Mouse (Mus musculus) megakaryocyte, adult 5-6 weeks (primary cell): ENCODE results near the gene Apoa2. TPM values are rescaled to one million over a fixed set of nuclear protein-coding genes. Genes with fewer than 3 reads are reported as not detected.
A peak's percentile ranks its signal among the peaks of the same experiment; 100 is the strongest.

Experiments used
- ATAC-seq: 2 replicates; pipeline ENCODE4 v1.8.0; 2016; ENCODE audit warnings: mild to moderate bottlenecking, inconsistent platforms; ENCODE audit not compliant: poor library complexity, severe bottlenecking
- total RNA-seq, 2 experiments: library from RNA; stranded (forward) in 1 of 2; stranded (reverse) in 1 of 2; fragments of 153-499, 151-499 nt in 1 of 2; fragments of 221-1000, 200-1000 nt in 1 of 2; gene quantifications; 2 replicates each; pipeline versions ENCODE4 v1.2.3 to v1.2.4; 2015 to 2017

Gene Apoa2
- total RNA-seq, 2 experiments from 2014 or later: not detected

DNA sequence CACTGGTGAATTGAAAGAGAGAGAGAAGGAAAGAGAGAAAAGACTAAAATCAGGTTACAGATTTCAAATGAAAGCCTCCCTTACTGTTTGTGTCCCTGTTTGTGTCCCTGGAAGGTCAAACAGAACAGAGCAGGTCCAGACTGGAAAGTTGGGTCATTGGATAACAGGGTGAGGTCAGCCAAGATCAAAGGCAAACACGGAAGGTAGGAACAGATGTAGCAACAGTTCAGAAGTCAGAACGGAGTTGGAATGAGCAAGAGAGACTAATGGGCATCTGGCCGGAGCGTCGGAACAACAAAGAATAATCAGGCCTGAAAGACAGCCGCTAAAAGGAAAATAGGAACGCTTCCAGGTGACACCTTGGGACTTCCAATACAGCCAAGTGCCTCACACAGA is 20.6 kb upstream of the Apoa2 start:
- no peak for ATAC-seq

DNA sequence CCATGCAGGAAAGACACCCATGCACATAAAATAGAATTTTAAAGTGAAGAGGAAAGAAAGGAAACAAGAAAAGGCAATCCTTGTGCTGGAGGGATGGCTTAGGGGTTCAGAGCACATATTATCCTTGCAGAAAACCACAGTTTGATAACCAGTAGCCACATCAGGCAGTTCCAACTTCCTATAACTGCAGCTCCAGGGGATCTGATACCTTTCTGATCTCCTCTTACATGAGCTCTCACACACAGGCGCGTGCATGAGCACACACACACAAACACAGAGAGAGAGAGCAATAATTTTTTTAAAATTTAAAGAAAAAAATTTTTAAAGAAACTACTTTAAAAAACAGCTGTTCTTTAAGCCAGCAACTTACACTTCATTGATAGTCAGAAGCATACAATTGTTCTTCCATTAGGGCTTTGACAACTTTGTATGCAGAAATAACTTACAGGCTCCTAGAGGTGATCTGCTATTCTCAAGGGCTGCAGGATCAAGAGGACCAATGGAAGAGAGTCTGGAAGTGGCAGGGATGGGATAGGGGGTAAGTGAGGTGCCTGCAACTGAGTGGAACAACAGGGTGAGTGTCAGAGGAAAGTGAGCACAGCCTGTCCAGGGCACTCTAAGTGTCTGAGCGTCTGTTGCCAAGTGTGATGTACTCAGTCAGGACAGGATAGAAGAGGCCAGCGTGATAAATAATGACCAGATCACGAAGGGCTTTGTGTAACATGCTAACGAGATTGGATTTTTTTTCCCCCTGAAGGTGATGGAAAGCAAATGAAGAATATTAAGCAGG is 19.0 kb upstream of the Apoa2 start:
- no peak for ATAC-seq

DNA sequence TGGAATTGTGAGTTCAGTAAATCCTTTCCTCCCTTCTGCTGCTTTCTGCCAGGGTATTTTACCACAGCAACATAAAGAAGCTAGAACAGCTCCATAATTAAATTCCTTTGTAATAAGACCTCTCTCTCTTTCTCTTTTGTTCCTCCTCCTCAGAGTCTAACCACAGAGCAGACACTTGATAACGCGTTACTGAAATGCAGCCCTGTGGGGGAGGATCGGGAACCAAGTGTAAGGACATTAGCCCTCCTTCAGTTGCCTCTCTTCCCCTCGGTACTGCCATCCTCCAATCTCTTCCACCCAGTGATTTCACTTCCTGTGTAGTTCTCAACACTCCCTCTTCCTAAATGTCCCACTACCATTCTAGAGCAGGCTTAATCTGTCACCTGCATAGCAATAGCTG is 15.4 kb upstream of the Apoa2 start:
- no peak for ATAC-seq

DNA sequence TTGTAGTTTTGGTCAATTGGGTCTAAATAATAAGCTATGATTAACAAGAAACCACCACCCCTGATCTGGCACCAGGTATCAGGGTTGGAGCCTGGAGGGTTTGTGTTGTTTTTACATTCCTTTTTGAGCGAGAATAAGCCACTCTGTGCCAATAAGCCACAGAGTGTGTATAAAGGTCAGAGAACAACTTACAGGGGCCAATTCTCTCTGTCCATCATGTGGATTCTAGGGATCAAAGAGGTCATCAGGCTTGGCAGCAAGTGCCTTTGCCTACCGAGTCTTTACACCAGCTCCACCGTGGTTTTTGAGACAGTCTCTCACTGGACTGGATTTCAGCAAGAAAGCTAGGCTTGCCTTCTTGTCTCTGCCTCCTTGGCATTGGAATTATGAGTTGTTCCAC is 12.0 kb upstream of the Apoa2 start:
- no peak for ATAC-seq

DNA sequence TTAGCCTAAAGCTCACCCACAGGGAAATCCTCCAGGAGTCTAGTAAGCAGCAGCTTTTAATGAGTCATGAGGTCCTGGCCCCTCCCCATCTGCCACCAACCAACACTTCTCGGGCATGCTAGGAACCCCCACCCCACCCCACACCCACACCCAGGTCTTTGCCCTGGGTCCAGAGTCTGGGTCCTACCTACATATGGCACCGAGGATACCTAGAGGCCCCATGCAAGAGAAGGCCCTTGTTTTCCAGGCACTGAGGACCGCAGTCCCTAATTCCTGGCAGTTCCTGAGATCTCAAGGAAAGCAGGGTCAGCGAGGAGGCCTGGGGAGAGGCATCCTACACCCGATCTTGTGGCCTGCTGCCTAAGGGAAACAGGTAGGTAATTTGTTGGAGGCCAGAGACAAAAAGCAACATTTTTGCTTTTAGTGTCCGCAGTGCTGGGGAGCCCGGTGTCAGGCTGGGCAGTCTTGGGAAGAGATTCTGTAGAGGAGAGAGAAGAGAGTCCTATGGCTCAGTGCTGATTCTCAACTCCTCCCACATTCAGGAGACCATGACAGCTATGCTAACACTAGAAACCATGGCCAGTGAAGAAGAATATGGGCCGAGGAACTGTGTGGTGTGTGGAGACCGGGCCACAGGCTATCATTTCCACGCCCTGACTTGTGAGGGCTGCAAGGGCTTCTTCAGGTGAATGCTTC is 10.9 kb upstream of the Apoa2 start, which contains the start of gene Nr1i3:
Gene Nr1i3 (plus strand): TSS at position 170 of the 696 bp plus-strand sequence.
- no peak for ATAC-seq

DNA sequence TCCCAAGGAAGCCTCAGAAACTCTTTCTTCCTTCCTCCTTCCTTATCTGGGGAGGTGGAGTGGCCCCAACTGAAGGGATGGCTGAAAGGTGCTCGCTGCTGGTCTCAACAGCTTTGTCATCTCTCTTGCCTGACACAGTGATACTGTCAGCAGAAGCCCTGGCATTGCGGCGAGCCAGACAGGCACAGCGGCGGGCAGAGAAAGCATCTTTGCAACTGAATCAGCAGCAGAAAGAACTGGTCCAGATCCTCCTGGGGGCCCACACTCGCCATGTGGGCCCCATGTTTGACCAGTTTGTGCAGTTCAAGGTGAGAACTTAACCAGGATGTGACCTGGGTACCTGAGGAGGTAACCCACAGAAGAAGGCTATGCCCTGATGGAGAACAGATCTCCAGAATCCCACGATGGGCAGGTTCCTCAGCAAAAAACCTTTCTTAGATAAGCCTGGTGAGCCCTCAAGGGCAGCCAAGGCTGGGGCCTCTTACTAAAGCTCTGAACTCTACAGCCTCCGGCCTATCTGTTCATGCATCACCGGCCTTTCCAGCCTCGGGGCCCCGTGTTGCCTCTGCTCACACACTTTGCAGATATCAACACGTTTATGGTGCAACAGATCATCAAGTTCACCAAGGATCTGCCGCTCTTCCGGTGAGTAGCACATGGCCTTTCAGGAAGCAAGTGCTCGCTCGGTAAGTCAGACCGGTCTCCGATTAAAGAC is 8.5 kb upstream of the Apoa2 start:
- ATAC-seq: no peak

DNA sequence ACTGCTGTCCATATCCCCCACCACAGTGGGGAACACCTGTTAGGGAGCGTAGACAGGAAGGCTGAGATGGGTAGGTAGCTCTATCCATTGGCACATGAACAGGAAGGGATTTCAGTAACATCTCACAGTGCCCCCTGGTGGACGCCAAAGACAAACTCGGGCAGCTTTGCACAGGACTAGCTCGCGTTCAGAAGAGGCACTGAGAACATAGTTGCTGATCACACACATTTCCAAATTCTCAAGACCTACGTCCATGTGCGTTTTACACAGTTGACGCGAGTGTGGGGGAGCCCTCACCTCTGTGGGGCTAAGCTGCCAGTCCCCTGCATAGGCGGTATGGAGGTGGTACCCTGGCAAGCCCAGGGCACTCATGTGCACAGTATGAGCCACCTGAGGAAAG is 4.0 kb upstream of the Apoa2 start:
- peak; percentile 34; the same call in 1 of the 2 replicates for ATAC-seq

DNA sequence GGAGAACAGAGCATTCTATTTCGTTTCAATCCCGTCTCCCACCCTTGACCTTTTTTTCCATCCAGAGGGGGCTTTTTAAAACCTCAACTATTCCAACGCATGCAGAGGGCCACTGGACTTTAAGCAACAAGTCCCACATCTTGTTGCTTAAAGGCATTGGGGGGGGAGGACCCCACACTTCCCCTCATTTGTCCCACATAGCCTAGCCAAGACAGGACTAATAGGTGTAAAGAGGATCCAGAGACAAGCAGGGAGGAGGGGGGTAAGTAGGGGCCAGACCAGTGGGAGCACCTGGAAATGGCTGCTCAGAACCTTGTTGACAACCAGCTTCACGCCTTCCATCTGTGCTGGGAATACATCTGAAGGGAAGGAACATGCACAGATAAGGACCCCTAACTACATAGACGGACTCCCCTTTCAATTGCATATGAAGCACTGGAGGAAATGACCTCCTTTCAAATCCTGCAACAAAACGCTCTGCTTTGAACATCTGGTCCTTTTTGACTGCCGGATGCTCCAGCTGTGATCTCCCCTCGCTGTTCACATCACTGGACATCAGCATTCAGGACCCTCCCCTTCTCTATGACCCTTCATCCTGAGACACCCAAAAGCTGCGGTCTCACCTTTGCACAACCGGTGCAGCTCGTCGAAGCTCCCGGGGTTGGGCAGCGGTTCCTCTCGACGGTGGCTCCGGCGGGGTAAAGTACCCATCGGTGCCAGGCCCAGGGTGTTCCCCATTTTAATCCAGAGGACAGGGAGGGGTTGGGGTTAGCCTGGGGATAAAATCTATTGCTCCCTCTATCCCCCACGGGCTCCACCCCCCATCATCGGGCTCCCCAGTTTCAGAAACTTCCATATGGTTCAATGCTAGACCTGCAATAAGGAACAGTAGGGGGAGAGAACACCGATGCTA is 3.3 kb upstream of the Apoa2 start:
- no peak for ATAC-seq

DNA sequence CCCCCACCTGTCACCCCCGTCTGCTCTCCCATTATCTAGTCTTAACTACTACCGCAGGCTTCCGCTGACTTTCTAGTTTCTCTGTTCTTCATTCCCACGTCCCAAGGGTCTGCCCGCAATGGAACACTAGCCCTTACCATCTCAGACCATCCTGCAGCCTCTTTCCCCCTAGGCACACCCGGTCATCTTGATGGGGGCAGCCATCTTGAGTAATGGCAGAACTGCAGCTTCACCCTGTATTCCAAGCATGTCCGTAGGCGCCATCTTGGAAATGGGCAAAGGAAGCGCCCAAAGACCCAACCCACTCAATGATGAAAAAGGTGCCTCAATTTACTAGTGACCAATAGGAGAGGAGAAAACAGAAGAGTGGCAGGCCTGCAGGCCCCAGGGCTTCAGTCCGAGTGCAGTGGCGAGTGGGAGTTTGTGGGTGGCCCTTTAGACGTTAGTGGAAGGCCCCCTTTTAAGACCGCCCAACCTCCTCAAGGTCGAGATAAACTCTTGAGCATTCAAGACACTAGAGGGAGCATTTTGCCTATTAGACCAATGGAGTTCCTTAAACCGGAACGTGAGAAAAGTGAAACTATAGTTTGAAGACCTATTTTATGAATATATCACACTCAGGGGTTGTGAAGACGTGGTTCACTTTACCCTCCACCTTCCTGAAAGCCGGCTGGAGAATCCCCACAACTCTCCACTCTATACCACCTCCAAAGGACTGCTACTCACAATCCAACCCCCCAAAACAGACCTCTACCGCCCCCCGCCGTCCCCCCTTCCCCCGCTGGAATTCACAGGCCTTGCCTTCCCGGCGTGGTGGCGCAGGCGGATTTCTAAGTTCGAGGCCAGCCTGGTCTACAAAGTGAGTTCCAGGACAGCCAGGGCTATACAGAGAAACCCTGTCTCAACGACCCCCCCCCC is 2.4 kb upstream of the Apoa2 start, which contains the start of gene Tomm40l:
Gene Tomm40l (minus strand): TSS at position 277 of the 918 bp plus-strand sequence.
- ATAC-seq: peak; percentile 93

DNA sequence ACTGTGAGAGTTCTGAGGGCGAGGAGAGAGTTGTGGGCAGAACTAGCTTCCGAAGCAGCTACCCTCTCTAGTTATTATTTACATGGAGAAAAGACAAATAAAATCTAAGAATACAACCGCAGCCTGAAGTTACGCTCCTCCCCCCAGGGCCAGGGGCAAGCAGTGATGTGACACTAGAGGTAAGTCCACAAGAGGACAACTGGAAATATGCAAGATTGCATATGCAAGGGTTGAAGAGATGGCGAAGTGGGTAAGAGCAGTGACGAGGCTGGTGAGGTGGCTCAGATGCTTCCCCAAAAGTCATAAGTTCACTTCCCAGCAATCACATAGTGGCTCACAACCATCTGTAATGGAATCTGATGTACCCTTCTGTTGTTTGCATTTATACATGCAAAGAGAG is 1.7 kb upstream of the Apoa2 start:
- no peak for ATAC-seq

DNA sequence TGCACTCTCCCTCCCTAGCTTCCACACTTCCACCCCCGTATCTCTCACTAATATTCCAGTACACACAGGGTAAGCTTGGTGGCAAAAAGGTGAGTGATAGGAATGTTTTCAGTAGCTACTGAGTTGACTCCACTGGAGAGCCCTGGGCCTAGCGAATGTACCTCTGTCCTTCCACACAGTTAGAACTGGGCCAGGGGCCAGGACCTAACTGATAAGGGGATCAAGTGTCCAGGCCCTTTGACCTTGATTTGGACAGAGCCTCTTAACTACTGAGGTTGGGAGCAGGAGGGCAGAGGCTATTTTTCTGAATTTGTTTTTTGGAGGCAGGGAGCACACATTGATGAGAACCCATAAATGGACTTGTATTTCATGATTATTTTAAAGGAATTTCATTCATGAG is 1.1 kb upstream of the Apoa2 start:
- ATAC-seq: no peak

DNA sequence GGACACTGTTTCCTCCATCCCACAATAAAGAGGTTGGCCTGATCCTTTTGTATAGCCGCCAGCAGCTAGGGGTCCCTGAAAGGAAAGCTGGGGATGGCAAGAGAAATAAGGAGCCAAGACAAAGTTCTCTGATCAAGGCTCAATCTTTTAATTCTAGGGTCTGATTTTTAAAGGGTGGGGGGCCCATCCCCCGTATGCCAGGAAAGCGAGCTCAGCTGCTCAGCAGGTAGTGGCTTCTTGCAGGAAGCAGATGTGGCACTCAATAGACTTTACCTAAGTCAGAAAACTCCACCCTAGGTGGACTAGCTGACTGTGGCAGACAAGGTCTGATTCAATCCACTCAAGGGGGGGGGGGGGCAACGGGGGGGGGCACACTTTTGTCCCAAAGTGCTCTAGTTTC is 1.9 kb downstream of the Apoa2 start:
- ATAC-seq: no peak

DNA sequence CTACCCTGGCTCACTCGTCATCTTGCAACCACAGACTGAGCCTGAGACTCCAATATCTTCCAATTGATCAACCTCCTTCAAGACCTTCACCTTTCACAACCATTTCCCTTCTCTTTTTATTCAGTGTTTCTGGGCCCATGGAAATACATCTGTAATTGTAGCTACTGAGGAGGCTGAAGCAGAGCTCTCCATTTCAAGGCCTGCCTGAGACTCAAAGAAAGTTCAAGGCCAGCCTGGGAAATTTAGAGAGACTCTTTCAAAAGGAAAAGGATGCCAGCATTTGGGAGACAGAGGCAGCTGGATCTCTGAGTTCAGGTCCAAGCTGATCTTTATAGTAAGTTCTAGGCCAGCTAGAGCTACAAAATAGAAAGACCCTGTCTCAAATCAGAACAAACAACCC is 3.0 kb downstream of the Apoa2 start:
- ATAC-seq: no peak

DNA sequence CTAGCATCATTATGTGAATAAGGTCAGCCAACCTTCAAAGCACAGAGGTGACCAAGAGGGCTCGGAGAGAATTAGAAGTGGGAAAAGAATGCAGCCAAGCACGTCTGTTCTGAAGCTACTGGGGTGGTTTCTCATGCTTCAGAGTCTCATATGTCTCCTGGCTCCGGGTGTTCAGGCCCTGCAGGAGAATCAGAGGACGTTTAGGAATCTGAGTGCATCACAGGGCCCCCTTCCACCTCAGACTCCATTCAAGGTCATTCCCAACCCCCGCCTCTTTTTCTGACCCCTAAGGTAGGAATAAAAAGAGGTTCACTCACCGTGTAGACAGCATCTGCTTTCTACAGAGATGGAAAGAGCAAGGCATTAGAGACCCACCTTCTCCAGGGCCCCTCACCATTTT is 4.9 kb downstream of the Apoa2 start:
- no peak for ATAC-seq

DNA sequence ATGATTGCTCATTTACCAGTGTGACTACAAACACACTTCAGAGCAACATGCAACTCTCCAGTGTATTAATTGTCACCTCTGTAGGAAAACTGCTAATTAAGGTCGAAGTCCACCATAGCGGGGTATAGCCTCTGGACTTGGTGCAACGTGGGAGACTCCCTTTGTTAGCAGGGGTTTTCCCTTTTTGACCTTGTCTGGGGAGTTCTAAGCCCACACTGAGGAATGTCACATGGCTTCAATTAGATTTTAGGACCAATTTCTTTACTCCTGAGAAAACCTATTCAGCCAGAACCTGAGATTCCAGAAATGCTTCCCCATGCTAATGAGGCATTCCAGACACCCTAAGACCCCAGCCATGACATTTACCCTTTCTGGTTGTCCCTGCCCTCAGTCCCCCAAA is 5.4 kb downstream of the Apoa2 start:
- no peak for ATAC-seq

DNA sequence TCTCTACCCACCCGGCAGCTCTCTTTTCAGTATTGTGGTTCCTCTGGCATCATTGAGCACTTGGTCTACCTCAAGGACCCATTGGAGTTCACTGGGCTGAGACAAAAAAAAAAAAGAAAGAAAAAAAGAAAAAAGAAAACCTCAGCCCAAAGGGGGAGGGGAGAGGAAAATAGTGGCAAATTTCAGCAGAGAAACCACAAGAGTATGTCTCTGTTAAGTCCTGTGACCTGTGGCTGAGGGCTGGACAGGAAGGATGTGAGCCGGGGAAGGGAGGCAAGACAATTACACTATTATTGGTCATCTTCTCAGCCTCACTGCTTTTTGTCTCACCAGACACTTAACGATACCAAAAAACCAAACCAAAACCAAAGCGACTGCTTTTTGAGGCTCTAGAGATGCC is 7.0 kb downstream of the Apoa2 start:
- ATAC-seq: peak; percentile 54

DNA sequence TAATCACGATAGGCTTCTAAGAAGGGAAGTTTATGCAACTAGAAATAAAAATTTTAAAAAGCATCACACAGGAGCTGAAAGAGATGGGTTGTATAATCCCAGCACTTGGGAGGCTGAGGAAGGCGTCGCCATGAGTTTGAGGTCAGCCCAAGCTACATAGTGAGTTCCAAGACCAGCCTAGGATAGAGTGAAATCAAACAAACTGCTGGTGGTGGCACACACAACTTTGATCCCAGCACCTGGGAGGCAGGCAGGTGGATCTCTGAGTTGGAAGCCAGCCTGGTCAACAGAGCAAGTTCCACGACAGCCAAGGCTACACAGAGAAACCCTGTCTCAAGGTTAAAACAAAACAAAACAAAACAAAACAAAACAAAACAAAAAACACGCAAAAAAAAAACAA is 7.5 kb downstream of the Apoa2 start:
- ATAC-seq: no peak

DNA sequence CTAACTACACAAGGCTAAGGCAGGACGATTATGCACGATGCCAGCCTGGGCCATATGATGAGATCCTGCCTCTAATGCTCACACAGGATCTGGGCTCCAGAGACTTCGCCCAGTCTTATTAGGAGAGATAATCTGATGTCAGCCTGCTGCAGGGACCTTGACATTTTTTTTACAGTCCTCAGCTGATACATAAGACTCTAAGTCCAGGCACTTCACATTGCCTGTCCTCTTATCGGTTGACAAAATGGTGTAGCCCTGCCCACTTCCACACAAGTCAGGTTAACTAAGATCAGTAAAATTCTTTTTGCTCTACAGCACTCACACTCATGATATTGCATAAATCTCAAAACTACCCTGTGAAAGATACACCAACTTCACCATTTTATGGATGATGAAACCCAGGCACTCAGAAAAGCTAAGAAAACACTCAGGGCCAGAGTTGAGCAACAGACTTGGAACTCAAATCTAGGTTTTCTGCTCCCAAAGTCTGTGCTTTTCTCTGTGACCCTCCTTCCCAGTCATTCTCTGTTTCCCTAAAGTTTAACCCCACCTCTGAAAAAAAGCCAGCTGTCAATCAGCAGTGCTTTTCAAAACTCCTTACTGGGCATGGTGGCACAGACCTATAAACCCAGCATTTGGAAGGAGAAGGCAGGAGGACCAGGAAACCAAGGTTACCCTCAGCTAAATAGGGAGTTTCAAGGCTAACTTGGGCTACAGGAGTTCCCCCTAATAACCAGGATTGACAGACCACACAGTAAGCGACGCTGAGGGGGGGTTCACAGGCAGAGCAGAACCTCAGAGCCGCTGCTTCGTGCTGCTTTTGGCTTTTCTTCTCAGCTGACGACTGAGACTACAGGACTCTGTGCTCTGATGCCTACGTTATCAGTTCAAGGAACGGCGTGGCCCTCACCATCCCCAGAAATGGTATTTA is 8.2 kb downstream of the Apoa2 start:
- peak; percentile 25; the same call in 1 of the 2 replicates for ATAC-seq
